Mouse (Mus musculus): ENCODE results near the gene Rgs9.
"Not testable (repeated sequence)": the region's sequence is repeated elsewhere in the genome, so short reads cannot be mapped to it uniquely, and the experiment has no call there.

The Rgs9 gene

DNA sequence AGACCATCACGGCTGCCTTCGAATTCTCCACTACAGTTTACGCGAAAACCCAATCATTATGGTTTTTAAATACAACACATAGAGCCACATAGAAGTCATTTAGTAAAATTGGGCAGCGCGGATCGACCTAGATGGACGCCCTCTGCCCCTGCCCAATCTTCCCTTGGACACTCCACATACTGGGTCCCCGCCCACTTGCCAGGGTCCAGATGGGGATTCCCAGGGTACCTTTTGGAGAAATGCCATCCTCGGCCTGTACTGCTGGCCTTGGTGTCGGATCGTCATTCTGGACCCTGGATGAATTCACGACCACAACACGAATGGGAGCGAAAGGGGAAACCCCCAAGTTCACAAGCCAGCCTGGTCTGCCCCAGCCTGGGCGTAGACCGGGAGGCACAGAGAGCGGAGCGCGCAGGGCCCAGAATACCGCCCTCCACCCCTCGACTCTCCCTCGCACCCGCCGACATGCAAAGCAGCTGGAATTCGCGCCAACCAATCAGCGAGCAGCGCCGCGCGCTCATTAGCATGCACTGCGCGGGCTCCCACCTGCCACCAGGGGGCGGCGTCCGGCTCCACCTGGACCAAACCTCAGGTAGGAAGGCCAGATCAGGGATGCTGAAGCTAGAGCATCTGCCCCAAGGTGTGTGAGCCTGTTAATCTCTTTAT, at the start of gene Rgs9:
Rgs9 (minus strand) TSS at position 420 of the 666 bp plus-strand sequence.
- DNase-seq (ENCODE audit: low read depth), result peak; percentile 96

DNA sequence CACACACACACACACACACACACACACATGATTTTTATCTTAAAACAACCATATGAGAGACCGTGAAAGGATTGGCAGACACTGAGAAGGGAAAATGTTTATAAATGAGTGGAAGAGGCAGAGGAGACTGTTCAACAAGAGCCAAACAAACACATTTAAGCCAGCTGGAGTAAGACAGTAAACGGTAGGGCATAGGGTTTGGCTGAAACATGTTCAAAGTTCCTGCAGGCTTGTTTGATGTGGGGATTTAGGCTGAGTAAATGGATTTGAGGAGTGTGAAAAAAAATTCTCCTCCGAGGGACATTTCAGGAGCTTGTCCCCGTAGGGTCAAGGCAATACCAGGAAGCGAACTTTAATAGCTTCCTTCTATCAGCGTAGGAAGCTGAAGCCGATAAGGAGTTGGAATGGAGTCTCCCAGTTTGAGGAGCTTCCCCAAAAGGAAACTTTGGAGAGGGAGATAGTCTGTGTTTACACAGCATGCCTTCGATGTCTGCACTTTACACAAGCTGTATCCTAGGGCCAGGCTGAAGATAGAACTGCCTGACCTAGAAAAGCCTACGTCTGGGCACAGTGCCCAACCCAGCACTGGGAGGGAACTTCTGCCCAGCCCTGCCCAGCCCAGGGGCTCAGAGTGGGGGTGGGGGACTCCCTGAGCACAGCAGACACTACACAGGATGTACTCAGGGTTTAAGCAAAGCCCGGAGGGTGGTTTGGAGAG, 49.5 kb upstream of the Rgs9 start:
- DNase-seq (ENCODE audit: low read depth), result peak; percentile 70

DNA sequence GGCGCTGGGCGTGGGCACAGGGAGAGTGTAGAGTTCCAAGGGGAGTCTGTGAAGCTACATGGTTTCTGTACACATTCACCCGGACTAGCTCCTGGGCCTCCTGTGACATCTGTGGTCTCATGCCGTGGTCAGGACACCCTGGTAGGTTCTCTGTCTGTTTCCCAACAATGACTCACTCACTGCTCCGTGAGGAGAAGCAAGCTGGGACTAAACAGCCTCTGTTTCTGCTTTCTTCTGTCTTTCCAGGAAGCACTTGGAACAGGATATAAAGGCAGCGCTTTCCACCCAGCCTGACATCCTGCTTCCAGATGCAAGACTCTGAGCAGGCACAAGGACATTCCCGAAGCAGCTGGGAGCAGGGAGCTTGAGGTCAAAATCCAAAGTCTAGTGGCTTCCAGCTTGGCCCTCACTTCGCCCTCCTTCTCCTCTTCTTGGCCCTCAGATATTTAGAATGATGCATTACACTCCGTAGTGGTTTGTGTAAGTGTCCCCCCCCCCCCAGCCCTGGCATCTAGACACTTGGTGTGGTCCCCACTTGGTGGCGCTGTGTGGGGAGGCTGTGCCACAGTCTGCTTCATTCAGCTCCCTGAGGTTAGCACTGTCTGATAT, 46.2 kb upstream of the Rgs9 start:
- DNase-seq (ENCODE audit: low read depth), result peak; percentile 39

DNA sequence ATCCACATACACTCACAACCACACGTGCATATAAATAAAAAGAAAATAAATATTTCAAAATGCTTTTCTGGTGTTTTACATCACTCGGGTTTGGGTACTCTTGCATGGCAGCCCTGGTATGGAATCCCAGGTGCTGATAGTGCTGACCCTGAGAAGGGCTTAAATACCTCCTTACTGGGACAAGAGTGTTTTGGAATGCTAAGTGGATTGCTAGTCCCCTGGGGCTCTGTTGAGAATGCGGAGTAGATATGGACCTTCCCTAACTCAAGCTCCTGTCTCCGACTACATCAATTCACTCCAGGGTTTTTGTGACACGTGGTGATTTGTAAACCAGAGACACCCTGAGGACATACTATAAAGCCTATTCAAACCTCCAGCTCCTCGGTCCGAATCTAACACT, 45.6 kb upstream of the Rgs9 start:
- no peak for DNase-seq (ENCODE audit: low read depth)

DNA sequence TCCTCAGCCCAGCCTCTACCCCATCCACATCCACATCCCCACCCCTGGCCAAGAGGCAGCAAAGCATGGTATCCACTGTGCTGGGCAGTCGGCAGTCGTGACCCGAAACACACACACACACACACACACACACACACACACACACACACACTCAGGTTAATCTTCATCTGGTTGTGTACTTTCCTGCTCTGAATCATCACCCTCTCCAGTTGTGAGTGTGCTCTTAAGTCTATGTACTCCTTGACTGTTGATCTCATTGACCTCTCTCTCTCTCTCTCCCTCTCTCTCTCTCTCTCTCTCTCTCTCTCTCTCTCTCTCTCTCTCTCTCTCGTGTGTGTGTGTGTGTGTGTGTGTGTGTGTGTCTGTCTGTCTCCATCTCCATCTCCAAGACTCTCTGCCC, 44.7 kb upstream of the Rgs9 start:
- DNase-seq (ENCODE audit: low read depth), result not testable (repeated sequence)

DNA sequence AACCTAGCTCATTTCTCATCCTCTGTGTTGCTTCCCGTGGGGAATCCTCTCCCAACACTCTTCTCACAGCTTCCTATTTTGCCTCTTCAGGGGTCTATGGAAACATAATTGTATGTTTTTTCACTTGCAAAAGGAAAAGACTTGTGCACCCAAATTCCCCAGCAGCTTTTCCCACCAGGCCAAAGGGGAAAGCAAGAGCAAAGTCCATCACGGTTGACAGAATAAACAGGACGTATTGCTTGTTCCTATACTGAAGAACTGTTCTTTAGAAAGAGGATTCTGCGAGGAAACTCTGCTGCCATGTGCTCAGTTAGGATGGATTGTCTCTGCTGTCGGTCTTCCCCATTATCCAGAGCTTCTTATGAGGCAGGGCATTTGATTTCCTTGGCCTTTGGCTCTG, 42.6 kb upstream of the Rgs9 start:
- no peak for DNase-seq (ENCODE audit: low read depth)

DNA sequence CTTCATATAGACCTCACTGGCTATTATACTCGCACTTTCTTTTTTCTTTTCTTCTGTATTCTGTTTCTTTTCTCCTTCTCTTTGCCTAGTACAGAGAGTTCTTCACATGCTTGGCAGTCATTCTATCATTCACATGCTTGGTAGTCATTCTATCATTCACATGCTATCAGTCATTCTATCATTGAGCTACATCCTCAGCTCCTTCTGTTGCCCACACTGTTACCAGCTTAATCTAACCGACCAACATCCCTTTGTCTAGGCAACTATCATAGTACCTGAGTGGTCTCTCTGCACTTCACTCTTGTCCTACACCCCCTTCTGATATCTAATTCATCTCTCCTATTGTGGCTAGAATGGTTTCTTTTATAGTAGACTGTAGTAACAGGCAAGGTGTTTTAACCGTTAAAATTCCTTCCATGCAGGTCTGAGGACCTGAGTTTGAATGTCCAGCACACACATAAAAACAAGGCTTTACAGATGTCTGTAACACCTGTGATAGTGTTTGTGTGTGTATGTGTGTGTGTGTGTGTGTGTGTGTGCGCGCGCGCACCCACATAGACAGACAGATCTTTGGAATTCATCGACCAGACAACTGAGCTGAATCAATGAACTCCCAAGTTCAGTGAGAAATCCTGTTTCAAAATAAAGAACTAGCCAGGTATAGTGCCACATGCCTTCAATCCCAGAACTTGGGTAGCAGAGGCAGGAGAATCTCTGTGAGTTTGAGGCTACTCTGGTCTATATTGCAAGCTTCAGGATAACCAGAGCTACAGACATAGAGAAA, 41.4 kb upstream of the Rgs9 start:
- DNase-seq (ENCODE audit: low read depth), result no peak

DNA sequence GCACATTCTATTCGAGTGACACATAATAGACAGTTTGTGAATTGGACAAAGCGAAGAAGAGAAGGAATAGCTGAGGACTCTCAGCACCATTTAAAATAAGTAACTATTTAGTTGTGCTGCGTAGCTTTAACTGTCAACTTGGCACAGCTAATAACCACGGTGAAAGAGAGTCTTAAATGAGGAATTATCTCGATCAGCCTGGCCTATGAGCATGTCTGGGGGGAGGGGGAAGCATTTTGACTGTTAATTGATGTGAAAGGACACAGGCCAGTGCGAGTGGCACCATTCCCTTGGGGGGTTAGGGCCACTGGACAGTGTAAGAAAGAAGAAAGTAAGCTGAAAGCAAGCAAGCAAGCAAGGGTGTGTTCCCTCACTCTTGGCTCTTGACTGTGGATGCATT, 38.0 kb upstream of the Rgs9 start:
- no peak for DNase-seq (ENCODE audit: low read depth)

DNA sequence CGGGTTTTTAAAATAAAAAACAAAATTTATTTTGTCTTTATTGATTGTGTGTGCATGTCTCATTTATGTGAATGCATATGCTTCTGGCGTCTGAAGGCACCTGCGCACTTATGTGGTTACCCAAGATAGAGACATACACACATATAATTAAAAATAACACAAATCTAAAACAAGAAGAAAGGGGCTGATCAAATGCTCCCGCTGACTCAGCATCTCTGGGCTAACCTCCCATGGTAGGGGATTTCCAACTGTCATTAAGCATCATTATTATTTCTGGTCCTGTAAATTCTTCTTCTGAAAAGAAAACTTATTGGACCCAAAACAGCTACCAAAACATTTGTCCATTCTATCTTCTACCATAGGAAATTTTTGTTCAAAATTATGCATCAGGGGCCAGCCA, 36.8 kb upstream of the Rgs9 start:
- DNase-seq (ENCODE audit: low read depth), result peak; percentile 33

DNA sequence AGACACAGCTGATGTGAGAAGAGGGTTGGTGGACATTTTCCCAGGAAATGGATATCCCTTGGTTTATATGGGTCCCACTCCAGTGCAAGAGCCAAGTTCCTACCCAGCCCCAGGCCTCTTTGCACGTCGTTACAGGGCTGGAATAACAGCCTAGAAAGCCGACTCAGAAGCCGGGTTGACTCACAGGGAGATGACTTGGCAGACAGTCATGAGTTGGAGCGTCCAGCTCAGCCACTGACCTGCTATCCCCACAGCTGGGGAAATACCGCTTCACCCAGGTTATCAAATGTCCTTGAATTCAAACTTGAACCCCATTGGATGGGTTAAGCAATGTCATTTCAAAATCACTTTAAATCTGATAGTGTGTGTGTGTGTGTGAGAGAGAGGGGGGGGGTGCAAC, 34.8 kb upstream of the Rgs9 start:
- no peak for DNase-seq (ENCODE audit: low read depth)

DNA sequence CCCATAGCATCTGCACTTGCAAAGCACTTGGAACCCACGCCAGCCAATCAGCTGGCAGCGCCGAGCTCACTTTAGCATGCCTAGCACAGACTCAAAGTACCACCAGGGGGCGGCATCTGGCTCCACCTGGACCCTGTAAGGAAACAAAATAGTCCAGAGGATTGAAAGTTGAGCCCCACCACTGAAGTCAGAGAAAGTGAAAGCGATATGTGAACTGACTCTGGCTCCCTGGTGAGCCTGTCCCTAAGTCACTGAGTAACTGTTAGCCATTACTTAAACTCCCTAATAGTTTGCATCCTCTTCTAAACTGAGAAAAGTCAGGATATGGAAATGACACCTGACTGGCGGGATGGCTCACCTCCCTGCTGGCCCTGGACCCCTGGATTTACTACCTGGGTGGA, 33.5 kb upstream of the Rgs9 start:
- DNase-seq (ENCODE audit: low read depth), result peak; percentile 98

DNA sequence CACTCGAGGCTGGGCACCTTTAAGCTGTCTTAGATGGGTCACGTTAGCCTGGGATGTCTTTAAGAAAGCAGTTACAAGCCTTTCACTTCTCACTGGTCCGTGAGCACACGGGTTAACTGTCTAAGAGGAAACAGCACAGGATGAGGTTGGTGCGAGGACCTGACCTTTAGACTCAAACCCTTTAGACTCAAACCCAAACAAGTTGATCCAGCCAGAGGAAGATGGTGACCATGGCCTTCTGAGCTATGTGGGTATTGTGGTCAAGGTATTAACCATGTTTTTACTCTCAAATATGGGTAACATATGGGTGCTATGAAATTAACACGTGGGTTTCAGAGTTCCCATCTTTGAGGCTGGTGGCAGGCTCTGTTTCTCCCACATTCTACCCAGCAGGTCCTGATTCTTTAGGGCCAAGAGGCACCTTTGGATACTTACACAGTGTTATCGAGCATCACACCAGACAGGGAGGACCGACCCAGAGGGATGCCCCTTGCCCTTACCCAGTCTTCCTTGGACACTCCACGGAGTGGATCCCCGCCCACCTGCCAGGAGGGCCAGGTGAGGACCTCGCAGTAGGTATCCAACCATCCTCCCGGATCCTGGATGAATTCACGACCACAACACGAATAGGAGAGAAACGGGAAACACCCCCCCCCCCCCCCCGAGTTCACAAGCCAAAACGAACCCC, 32.9 kb upstream of the Rgs9 start:
- DNase-seq (ENCODE audit: low read depth), result peak; percentile 55

DNA sequence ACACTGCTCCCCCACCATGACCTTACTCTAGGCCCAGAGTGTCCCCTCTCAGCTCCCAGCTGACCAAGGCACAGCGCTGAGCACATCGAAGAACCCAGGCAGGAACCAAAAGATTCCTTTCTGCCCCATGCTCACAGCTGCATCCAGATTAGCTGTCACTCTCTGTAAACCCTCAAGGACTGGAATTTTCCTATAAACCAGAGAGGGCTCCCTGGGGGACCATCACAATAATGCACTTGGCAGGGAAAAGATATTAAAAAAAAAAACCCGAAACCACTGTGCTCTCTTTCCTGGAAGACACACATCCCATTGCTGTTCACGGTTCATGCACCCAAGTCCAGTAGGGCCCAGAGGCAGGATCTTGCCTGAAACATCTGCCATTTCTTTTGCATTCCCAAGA, 31.4 kb upstream of the Rgs9 start:
- no peak for DNase-seq (ENCODE audit: low read depth)

DNA sequence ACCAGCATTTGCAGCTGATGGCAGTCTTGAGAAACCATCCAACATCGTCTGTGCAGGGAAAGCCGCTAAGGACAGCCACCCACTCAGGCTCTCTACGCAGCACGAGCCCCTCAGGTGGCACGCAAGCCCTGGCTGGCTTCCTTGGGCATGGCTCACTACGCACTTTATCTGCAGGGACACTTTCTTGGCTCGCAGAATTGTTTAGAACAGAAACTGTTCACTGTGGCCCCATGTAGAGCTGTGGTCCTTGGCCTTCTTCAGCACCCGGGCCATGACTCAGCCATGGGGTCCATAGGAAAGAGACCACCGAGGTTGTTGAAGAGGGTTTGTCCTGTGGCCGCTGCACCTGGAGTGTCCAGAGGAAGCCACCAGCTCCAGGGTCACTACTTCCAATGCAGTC, 30.0 kb upstream of the Rgs9 start:
- DNase-seq (ENCODE audit: low read depth), result no peak

DNA sequence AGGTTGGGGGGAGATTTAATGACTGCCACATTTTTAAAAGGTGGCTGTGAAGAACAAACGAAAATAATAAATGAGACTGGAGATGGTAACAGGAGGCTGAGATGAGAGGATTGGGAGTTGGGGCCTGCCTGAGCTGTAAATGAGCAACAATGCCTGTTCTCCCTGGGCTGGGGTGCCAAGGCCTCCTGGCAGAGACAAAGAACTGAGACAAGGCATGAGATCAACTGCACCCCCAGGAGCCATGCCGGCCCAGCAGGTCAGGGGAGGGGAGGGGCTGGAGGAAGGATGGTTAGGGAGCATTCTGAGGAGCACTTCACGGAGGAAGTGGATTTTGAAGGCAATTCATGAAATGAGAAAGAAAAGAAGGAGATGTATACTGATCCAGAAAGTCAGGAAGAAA, 29.5 kb upstream of the Rgs9 start:
- DNase-seq (ENCODE audit: low read depth), result no peak

DNA sequence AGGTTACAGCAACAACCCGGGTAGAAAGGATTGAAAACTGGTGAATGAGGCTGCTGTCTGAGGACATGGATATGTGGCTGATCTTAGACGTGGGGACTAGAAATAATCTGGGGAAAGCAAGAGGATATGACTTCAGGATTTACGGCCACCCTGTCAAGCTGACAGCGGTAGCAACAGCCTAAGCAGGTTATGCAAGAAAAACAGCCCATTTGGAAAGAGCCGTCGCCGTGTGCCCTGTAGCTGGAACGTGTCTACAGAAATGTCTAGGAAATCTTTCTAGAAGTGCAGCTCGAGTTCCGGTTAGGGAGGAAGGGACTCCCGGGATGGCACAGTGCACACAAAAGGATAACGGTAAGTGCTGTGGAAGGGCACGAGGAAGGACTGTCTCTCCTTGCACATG, 28.3 kb upstream of the Rgs9 start:
- no peak for DNase-seq (ENCODE audit: low read depth)

DNA sequence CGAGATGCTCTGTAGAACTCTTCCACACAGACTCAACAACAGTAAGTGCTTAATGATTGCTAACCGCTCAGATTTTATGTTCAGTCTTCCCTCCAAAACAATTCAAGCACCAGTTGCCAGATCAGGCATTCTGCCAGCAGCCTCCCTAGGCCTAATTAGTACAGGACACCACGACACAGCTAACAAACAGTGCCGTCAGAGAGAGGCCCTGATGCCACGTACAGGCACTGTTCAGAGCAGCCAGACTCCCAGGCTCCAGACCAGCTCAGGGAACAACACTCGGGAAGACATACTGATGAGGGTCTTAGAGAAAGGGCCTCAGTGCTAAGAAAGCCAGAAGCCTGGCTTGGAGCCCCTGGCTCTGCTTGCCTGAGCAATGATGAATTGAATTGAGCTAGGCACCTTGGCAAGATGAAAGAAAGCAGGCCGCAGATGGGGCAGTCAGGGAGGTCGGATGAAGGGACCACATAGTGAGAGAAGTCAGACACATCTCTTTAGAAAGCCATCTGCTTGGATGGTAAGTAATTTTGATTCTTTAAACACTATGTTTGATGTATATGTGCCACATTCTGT, 22.5 kb upstream of the Rgs9 start:
- DNase-seq (ENCODE audit: low read depth), result no peak

DNA sequence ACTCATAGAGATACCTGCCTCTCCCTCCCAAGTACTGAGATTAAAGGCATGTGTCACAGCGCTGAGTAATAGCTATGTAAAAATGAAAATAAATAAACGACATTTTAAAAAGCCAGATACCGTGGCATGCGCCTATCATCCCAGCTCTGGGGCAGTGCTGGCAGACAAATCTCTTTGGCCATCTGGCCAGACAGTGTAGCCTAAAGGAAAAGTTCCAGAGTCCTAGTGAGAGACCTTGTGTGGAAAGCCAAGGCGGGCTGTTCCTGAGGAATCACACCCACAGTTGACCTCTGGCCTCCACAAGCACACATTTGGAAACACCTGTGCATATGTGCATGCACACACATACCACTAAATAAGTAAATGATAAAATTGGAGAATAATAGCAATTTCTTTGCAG, 22.0 kb upstream of the Rgs9 start:
- DNase-seq (ENCODE audit: low read depth), result no peak

DNA sequence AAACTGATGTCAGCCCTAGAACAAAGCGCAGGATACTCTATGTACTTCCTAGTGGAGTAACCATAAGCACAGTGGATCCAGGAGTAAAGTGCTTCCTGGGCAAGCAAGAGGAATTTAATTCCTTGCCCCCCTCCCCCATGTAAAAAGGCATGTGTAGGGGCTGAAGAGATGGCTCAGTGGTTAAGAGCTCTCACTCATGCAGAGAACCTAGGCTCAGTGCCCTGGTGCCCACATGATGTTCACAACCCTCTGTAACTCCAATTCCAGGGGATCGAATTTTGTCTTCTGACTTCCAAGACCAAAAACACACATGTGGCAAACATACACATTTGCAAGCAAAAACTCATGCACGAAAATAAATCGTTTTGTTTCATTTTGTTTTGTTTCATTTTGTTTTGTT, 21.5 kb upstream of the Rgs9 start:
- DNase-seq (ENCODE audit: low read depth), result no peak

DNA sequence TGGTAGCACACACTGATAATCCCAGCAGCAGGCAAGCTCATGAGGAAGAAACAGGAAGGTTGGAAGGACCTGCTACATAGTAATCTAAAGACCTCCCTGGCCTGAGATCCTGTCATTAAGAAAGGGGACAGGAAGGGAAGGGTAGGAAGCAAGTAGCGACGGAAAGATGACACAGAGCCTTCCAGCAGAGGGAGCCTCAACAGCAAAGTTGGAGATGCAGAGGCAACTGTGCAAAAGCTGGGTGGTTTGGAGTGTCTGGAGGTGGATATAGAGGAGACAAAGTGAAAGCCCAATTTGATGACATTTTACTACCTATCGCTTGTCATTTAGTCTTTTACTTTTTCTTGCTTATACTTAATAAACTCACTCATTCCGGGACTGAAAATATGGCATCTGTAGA, 19.0 kb upstream of the Rgs9 start:
- peak; percentile 75 for DNase-seq (ENCODE audit: low read depth)

DNA sequence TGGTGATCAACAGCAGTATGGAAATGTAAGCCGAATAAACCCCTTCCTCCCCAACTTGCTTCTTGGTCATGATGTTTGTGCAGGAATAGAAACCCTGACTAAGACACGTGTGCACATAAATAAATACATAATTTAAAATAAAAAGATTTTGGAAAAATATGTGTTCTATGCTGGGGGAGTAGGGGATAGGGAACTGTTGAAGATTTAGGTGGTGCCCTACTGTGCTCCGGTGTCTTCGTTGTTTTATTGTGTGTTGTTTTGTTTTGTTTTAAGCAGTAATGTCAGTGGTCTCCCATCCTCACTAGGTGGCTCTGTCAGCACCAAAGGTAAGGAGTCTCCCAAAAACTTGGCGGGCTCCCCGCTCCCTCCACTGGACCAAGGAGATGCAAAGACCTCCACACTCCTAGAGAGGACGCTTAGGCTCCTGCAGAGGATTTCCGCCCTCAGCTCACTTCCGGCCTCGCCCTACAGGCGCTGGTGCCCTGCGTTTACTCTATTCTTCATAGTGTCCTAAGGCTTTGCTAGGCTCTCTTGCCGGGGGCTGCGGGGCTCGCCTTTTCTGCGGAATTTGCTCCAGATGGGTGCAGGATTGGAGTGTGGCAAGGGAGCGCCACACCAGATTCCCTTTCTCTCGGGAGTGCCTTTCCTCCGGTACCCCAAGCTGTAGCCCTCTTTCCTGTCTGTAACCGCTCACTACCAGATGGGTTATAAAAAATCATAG, 14.1 kb upstream of the Rgs9 start:
- DNase-seq (ENCODE audit: low read depth), result peak; percentile 81

All from induced T-regulatory cell, adult 2 months (primary cell).